Mouse (Mus musculus) lung, postnatal 36 days (tissue): ENCODE results near the gene Cyth2.

ENCODE experiments used
- DNase-seq: peaks from one replicate; pipeline ENCODE4 v3.0.0; 2022; ENCODE audit warnings: mixed read lengths

Cyth2 gene

GRCm38 (mm10) chr7:45784524-45785372 lies 29.6 kb downstream of the Cyth2 start, which contains the start of gene Sult2b1:
Gene Sult2b1 (minus strand): TSS chr7:45784669.
- DNase-seq: no peak

- peak; percentile 85 for DNase-seq
Observed at GRCm38 (mm10) chr7:45783511-45784091, 30.8 kb downstream of the Cyth2 start, which contains the start of gene Lmtk3. Gene Lmtk3 (plus strand): TSS chr7:45783738.

GRCm38 (mm10) chr7:45782271-45782670 lies 32.1 kb downstream of the Cyth2 start:
- no peak for DNase-seq

- DNase-seq: no peak
Observed at GRCm38 (mm10) chr7:45779081-45779641, 35.2 kb downstream of the Cyth2 start.

- DNase-seq: no peak
Observed at GRCm38 (mm10) chr7:45775237-45775636, 39.1 kb downstream of the Cyth2 start.

GRCm38 (mm10) chr7:45771101-45771500 lies 43.3 kb downstream of the Cyth2 start:
- DNase-seq: no peak

- DNase-seq: no peak
Observed at GRCm38 (mm10) chr7:45770427-45771082, 43.8 kb downstream of the Cyth2 start.

GRCm38 (mm10) chr7:45767500-45767899 lies 46.9 kb downstream of the Cyth2 start:
- no peak for DNase-seq

GRCm38 (mm10) chr7:45766764-45767163 lies 47.6 kb downstream of the Cyth2 start:
- DNase-seq: no peak

GRCm38 (mm10) chr7:45765995-45766394 lies 48.4 kb downstream of the Cyth2 start:
- no peak for DNase-seq

- no peak for DNase-seq
Observed at GRCm38 (mm10) chr7:45760151-45760550, 54.2 kb downstream of the Cyth2 start.

GRCm38 (mm10) chr7:45759400-45759799 lies 55.0 kb downstream of the Cyth2 start:
- peak; percentile 75 for DNase-seq
